Mouse (Mus musculus) MEL (cell line): ENCODE results near the gene Hoxb7. TPM values are rescaled to one million over a fixed set of nuclear protein-coding genes. Genes with fewer than 3 reads are reported as not detected.

ENCODE experiments used
- DNase-seq: peaks from one replicate; pipeline ENCODE4 v3.0.0; 2011; ENCODE audit warnings: low read depth, low spot score
- H3K27ac ChIP-seq: 2 replicates; pipeline ENCODE4 v1.5.1; 2012; ENCODE audit warnings: low read depth, mild to moderate bottlenecking, control low read depth, low read length, moderate library complexity; ENCODE audit not compliant: control insufficient read depth
- H3K27me3 ChIP-seq, 2 experiments: fragments of 150-350 bp in 1 of 2; sonication (generic) in 1 of 2; 2 replicates each; pipeline ENCODE4 v1.6.1; 2012; ENCODE audit warnings: low read length in 2 of 2, mild to moderate bottlenecking in 2 of 2, improper control_type of control experiment in 1 of 2, moderate library complexity in 1 of 2; ENCODE audit not compliant: insufficient read depth in 2 of 2, control insufficient read depth in 1 of 2
- H3K36me3 ChIP-seq, 2 experiments: 2 replicates each; pipeline ENCODE4 v1.6.1; 2012 to 2014; ENCODE audit warnings: low read length in 2 of 2, improper control_type of control experiment in 1 of 2, inconsistent platforms in 1 of 2, mild to moderate bottlenecking in 1 of 2; ENCODE audit not compliant: insufficient read depth in 2 of 2, control insufficient read depth in 1 of 2
- H3K4me1 ChIP-seq, 2 experiments: fragments of 150-350 bp in 1 of 2; sonication (generic) in 1 of 2; 2 replicates each; pipeline ENCODE4 v1.6.1; 2012; ENCODE audit warnings: low read length in 2 of 2, improper control_type of control experiment in 1 of 2, mild to moderate bottlenecking in 1 of 2; ENCODE audit not compliant: insufficient read depth in 2 of 2, control insufficient read depth in 1 of 2
- H3K4me3 ChIP-seq, 2 experiments: fragments of 150-350 bp in 1 of 2; sonication (generic) in 1 of 2; 2 replicates each; pipeline ENCODE4 v1.5.1; 2012; ENCODE audit warnings: low read depth in 2 of 2, low read length in 2 of 2, mild to moderate bottlenecking in 2 of 2, moderate library complexity in 2 of 2, control low read depth in 1 of 2, improper control_type of control experiment in 1 of 2; ENCODE audit not compliant: control insufficient read depth in 1 of 2, insufficient read depth in 1 of 2
- H3K79me2 ChIP-seq: 2 replicates; pipeline ENCODE4 v1.6.1; 2012; ENCODE audit warnings: mild to moderate bottlenecking, low read length, moderate library complexity; ENCODE audit not compliant: control insufficient read depth, poor library complexity, insufficient read depth
- H3K9ac ChIP-seq: 2 replicates; pipeline ENCODE4 v1.6.1; 2012; ENCODE audit warnings: low read depth, mild to moderate bottlenecking, control low read depth, low read length, moderate library complexity; ENCODE audit not compliant: control insufficient read depth, poor library complexity, severe bottlenecking
- H3K9me3 ChIP-seq: fragments of 150-350 bp; sonication (generic); replicated peaks from 2 replicates; pipeline ENCODE4 v1.6.1; 2012; ENCODE audit warnings: mild to moderate bottlenecking, low read length, improper control_type of control experiment, moderate library complexity; ENCODE audit not compliant: insufficient read depth
- CHD1 ChIP-seq: IDR thresholded peaks from 2 replicates; pipeline ENCODE4 v1.6.1; 2012; ENCODE audit warnings: low read depth, mild to moderate bottlenecking, inconsistent platforms, low read length, improper control_type of control experiment
- E2F4 ChIP-seq: IDR thresholded peaks from 2 replicates; pipeline ENCODE4 v1.6.1; 2011; ENCODE audit warnings: low read depth, low read length, improper control_type of control experiment, borderline replicate concordance
- EP300 ChIP-seq, 2 experiments: IDR thresholded peaks; 2 replicates each; pipeline ENCODE4 v1.6.1; 2011; ENCODE audit warnings: improper control_type of control experiment in 2 of 2, low read length in 2 of 2, low read depth in 1 of 2, mild to moderate bottlenecking in 1 of 2
- ETS1 ChIP-seq: IDR thresholded peaks from 2 replicates; pipeline ENCODE4 v1.6.1; 2012; ENCODE audit warnings: low read depth, mild to moderate bottlenecking, inconsistent platforms, low read length, improper control_type of control experiment, moderate library complexity
- GABPA ChIP-seq: IDR thresholded peaks from 2 replicates; pipeline ENCODE4 v1.6.1; 2012; ENCODE audit warnings: low read depth, mild to moderate bottlenecking, inconsistent platforms, low read length, improper control_type of control experiment, moderate library complexity
- KAT2A ChIP-seq: conservative IDR thresholded peaks from 2 replicates; pipeline ENCODE4 v1.6.1; 2012; ENCODE audit warnings: low read depth, low read length, improper control_type of control experiment, inconsistent platforms
- MAX ChIP-seq: IDR thresholded peaks from 2 replicates; pipeline ENCODE4 v1.6.1; 2011; ENCODE audit warnings: low read length, improper control_type of control experiment
- MEF2A ChIP-seq: IDR thresholded peaks from 2 replicates; pipeline ENCODE4 v1.6.1; 2014; ENCODE audit warnings: low read depth, mild to moderate bottlenecking, inconsistent platforms, low read length, improper control_type of control experiment; ENCODE audit not compliant: poor library complexity, insufficient replicate concordance, severe bottlenecking; ENCODE audit errors: extremely low read depth
- MXI1 ChIP-seq: IDR thresholded peaks from 2 replicates; pipeline ENCODE4 v1.6.1; 2011; ENCODE audit warnings: mild to moderate bottlenecking, low read depth, low read length, improper control_type of control experiment
- NELFE ChIP-seq: IDR thresholded peaks from 2 replicates; pipeline ENCODE4 v1.6.1; 2011; ENCODE audit warnings: low read depth, low read length, improper control_type of control experiment
- TBP ChIP-seq: IDR thresholded peaks from 2 replicates; pipeline ENCODE4 v1.8.0; 2011; ENCODE audit warnings: low read depth, low read length, improper control_type of control experiment
- TCF12 ChIP-seq: IDR thresholded peaks from 2 replicates; pipeline ENCODE4 v1.6.1; 2014; ENCODE audit warnings: low read depth, mild to moderate bottlenecking, inconsistent platforms, low read length, improper control_type of control experiment, moderate library complexity
- USF2 ChIP-seq, 2 experiments: IDR thresholded peaks; 2 replicates each; pipeline ENCODE4 v1.6.1; 2011 to 2012; ENCODE audit warnings: improper control_type of control experiment in 2 of 2, low read length in 2 of 2, borderline replicate concordance in 1 of 2, inconsistent platforms in 1 of 2, low read depth in 1 of 2, mild to moderate bottlenecking in 1 of 2; ENCODE audit not compliant: insufficient read depth in 1 of 2
- ZC3H11A ChIP-seq: IDR thresholded peaks from 2 replicates; pipeline ENCODE4 v1.6.1; 2012; ENCODE audit warnings: low read depth, mild to moderate bottlenecking, inconsistent platforms, low read length, improper control_type of control experiment
- ZNF384 ChIP-seq: IDR thresholded peaks from 2 replicates; pipeline ENCODE4 v1.6.1; 2012; ENCODE audit warnings: low read depth, mild to moderate bottlenecking, inconsistent platforms, low read length, improper control_type of control experiment
- polyA plus RNA-seq, 2 experiments: library from polyadenylated mRNA; stranded (reverse) in 1 of 2; unstranded in 1 of 2; fragments of >175 nt in 1 of 2; fragments of >200 nt in 1 of 2; gene quantifications; 2 replicates each; pipeline versions ENCODE4 v1.2.1 to v1.2.4; 2012; ENCODE audit warnings: low replicate concordance in 2 of 2, low read depth in 1 of 2; ENCODE audit not compliant: insufficient read length in 2 of 2, insufficient read depth in 1 of 2, missing spikeins in 1 of 2
- total RNA-seq: library from RNA; depleted of rRNA; stranded (reverse); fragments of 300-350 nt; gene quantifications from 2 replicates; pipeline ENCODE4 v1.2.3, GENCODE M21; 2012

The Hoxb7 gene
- total and polyA plus RNA-seq, 3 experiments: not detected

GRCm38 (mm10) chr11:96263636-96264389 is 22.6 kb upstream of the Hoxb7 start:
- Histone ChIP-seq H3K27me3 (peaks cover 19 to 21% of the 10 kb centered on the region in 2 experiments), H3K36me3 (no peaks in the 10 kb centered on the region), H3K79me2 (no peaks in the 10 kb centered on the region), H3K4me3 (no peak overlapping the region), H3K27ac (no peak overlapping the region), H3K9ac (no peak overlapping the region), H3K9me3 (no peaks in the 10 kb centered on the region), H3K4me1 (no peaks in the 10 kb centered on the region)
- TF ChIP-seq TBP (no peak), E2F4 (no peak), CHD1 (no peak), EP300 (IDR thresholded peaks at IDR 0.05; ENCODE audit: low read depth in 1 of 2, low read length in 2 of 2) (no peak), TCF12 (no peak), NELFE (no peak), MEF2A (no peak), MXI1 (no peak), ZC3H11A (no peak), ETS1 (no peak)
- DNase-seq: no peak

GRCm38 (mm10) chr11:96264390-96265020 is 21.9 kb upstream of the Hoxb7 start:
- no peak overlapping the region for H3K9ac ChIP-seq
- H3K9me3 ChIP-seq: no peaks in the 10 kb centered on the region
- peaks cover 15 to 18% of the 10 kb centered on the region in 2 experiments for H3K27me3 ChIP-seq
- TF ChIP-seq KAT2A: no peak
- no peak for TF ChIP-seq GABPA
- no peak for TF ChIP-seq E2F4
- no peak for TF ChIP-seq MAX
- no peak for TF ChIP-seq ZNF384
- no peak for TF ChIP-seq USF2 (IDR thresholded peaks at IDR 0.05; ENCODE audit: borderline replicate concordance in 1 of 2, insufficient read depth in 1 of 2, low read depth in 1 of 2, low read length in 2 of 2)
- no peak for TF ChIP-seq MEF2A
- TF ChIP-seq, all 39 proteins: peak for 0
- Histone ChIP-seq H3K79me2 (no peaks in the 10 kb centered on the region), H3K36me3 (no peaks in the 10 kb centered on the region), H3K27ac (no peak overlapping the region), H3K4me1 (no peaks in the 10 kb centered on the region), H3K4me3 (no peak overlapping the region)
- DNase-seq: no peak
